Comparison of ENCODE assay signal across 18 mouse cellular contexts in the genomic region with DNA sequence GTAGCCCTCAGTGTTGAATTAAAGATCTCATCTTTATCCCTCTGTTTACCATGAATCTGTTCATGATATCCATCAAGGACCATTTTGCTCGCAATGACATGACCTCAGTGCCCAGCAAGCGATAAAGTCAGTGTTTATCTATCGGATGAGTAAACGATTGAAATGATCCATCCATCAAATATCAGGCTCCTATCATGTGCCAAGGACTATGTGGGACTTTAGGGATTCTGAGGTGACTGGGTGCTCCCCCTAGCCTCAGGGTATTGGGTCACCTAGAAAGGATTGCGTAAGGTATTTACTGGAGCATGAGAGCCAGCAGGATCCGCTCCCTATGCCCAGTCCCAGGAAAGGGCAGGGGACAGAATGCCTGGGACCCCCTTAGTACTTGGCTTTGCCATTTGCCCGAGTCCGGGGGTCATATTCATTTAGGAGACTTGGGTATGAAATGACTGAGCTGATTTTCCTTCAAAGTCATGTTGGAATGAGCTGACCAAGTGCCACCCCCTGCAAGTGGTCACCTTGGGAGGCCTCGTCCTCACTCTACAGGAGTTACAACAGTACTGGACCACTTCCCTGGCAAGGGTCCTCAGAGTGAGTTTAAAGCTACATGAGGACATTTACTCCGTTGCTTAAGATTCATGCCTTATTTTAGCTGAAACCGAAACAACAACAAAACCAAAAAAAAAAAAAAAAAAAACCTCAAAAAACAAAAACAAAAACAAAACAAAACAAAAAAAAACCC. TPM values are rescaled to one million over a fixed set of nuclear protein-coding genes. Genes with fewer than 3 reads are reported as not detected.
DNase-seq lines count a peak whose midpoint lies in the region; ATAC-seq and TF ChIP-seq lines count a peak whose summit lies in the region.
"Had no signal": no experiment of that assay in that cellular context is flagged by ENCODE, and none has a peak within 500 bp of the region (broad histone marks: within the 10 kb centered on the region; RNA-seq: fewer than 3 reads in every experiment).

No protein-coding gene starts in this region.

- peak overlapping the region; percentile 19; the same call in 1 of the 2 replicates for H3K9ac ChIP-seq in liver, adult 2 months (ENCODE audit: low read depth, low read length)
- H3K9ac ChIP-seq in liver, embryonic 12.5 days = no peak overlapping the region
- H3K9ac ChIP-seq: embryonic facial prominence, embryonic 13.5 days; forebrain, embryonic 12.5 days; hindbrain, embryonic 13.5 days had no signal

- TF ChIP-seq CTCF in liver, adult 2 months (IDR thresholded peaks at IDR 0.05; ENCODE audit: low read depth, low read length) = no peak

- no peaks in the 10 kb centered on the region for H3K27me3 ChIP-seq in liver, adult 2 months (ENCODE audit: control insufficient read depth, insufficient read depth, low read length)
- H3K27me3 ChIP-seq in liver, embryonic 12.5 days (replicated peaks) = no peaks in the 10 kb centered on the region
- H3K27me3 ChIP-seq: embryonic facial prominence, embryonic 13.5 days; forebrain, embryonic 12.5 days; hindbrain, embryonic 13.5 days had no signal

- no peaks in the 10 kb centered on the region for H3K9me3 ChIP-seq in liver, embryonic 12.5 days (replicated peaks)
- H3K9me3 ChIP-seq: embryonic facial prominence, embryonic 13.5 days; forebrain, embryonic 12.5 days; heart, embryonic 10.5 days; hindbrain, embryonic 13.5 days had no signal

- WGBS in liver, adult 2 months = 34% methylated on average over 11 of the region's 11 CpGs
- 67% methylated on average over 11 of the region's 11 CpGs for WGBS in liver, embryonic 12.5 days (ENCODE audit: insufficient replicate concordance)

- H3K4me3 ChIP-seq in liver, adult 2 months (ENCODE audit: insufficient read depth, low read depth, low read length) = no peak overlapping the region
- no peak overlapping the region for H3K4me3 ChIP-seq in liver, embryonic 12.5 days
- H3K4me3 ChIP-seq: embryonic facial prominence, embryonic 13.5 days; forebrain, embryonic 12.5 days; heart, embryonic 10.5 days; hindbrain, embryonic 13.5 days had no signal

- no peaks in the 10 kb centered on the region for H3K79me2 ChIP-seq in liver, adult 2 months (ENCODE audit: control insufficient read depth, insufficient read depth, low read length)

- H3K27ac ChIP-seq in liver, adult 2 months (replicated peaks; ENCODE audit: insufficient read depth, low read depth, low read length) = peak overlapping the region; percentile 88
- no peak overlapping the region for H3K27ac ChIP-seq in liver, embryonic 12.5 days
- H3K27ac ChIP-seq: embryonic facial prominence, embryonic 13.5 days; forebrain, embryonic 12.5 days; heart, embryonic 10.5 days; hindbrain, embryonic 13.5 days had no signal

- H3K4me1 ChIP-seq in liver, adult 2 months (ENCODE audit: control insufficient read depth, insufficient read depth, low read length) = peaks cover 7% of the 10 kb centered on the region
- no peaks in the 10 kb centered on the region for H3K4me1 ChIP-seq in liver, embryonic 12.5 days
- H3K4me1 ChIP-seq: embryonic facial prominence, embryonic 13.5 days; heart, embryonic 10.5 days had no signal

- H3K36me3 ChIP-seq in liver, adult 2 months (ENCODE audit: control insufficient read depth, insufficient read depth, low read length) = no peaks in the 10 kb centered on the region
- no peaks in the 10 kb centered on the region for H3K36me3 ChIP-seq in liver, embryonic 12.5 days
- H3K36me3 ChIP-seq: embryonic facial prominence, embryonic 13.5 days; heart, embryonic 10.5 days; hindbrain, embryonic 13.5 days had no signal

- TF ChIP-seq POLR2A in liver, adult 2 months (IDR thresholded peaks at IDR 0.05; ENCODE audit: extremely low read depth, insufficient read depth, low read length) = no peak

- peak; percentile 11 for DNase-seq in cerebellum, adult 9-10 months
- no peak for DNase-seq in cerebellum, adult 18-20 months
- DNase-seq in gastrocnemius, postnatal 14 days = peak; percentile 18
- no peak for DNase-seq in gastrocnemius, postnatal 4 days (ENCODE audit: low spot score in 2 of 2)
- DNase-seq in liver, adult 2 months (ENCODE audit: extremely low read depth, low read depth, low spot score) = peak; percentile 100
- DNase-seq in skeletal muscle tissue, adult 2 months (ENCODE audit: low read depth, low spot score) = peak; percentile 14
- DNase-seq: cerebellum, adult 8-10 months; kidney, adult 2 months had no signal

- no peak overlapping the region for H3K4me2 ChIP-seq in liver, embryonic 12.5 days
- H3K4me2 ChIP-seq: embryonic facial prominence, embryonic 13.5 days; forebrain, embryonic 12.5 days; hindbrain, embryonic 13.5 days had no signal

- no peak for ATAC-seq in liver, embryonic 12.5 days
- ATAC-seq in monocyte, adult 5-6 weeks (replicated peaks; ENCODE audit: insufficient number of reproducible peaks, low FRiP score, low TSS enrichment, poor library complexity, severe bottlenecking) = no peak
- ATAC-seq: intestine, embryonic 16.5 days had no signal

- intact Hi-C loops in gastrocnemius, postnatal 14 days (cut with DNase I; ENCODE audit: low total_unique reads) = no loop called here

RNA-seq across cellular contexts. Expression of gene Rfx4, which starts 55.5 kb away (rescaled TPM):
- total RNA-seq in gastrocnemius, postnatal 14 days (2021) = under 1 TPM in 1 of 2 experiments, not detected in 1; 0.06 TPM
- under 1 TPM; 0.20 to 0.23 TPM for total RNA-seq in gastrocnemius, postnatal 4 days (2021)
- total RNA-seq in liver, adult 2 months (2014; rRNA removed) = 0.81 and 1.8 TPM in 2 replicates
- polyA plus RNA-seq in liver, adult 2 months (2012; rRNA removed) = 5.1 and 6.1 TPM in 2 replicates
- not detected in 2 replicates for polyA plus RNA-seq in liver, embryonic 12.5 days (2016; fragmentation: Nextera tagmentation; extraction: Ambion mirVana)
- not detected in 3 replicates for total RNA-seq in monocyte, adult 5-6 weeks (2017)
- total RNA-seq: gastrocnemius, adult 8-10 months; hematopoietic stem cell, adult 5-6 weeks had no signal
- polyA plus RNA-seq: heart, embryonic 14.5 days; intestine, embryonic 16.5 days had no signal

Comparison
In these comparisons a context has a peak if more than half of its experiments do, and no peak if none do; other contexts are left out.
1. DNase-seq: peak in cerebellum, adult 9-10 months (single experiment), gastrocnemius, postnatal 14 days (single experiment), liver, adult 2 months (single experiment) and skeletal muscle tissue, adult 2 months (single experiment); none in cerebellum, adult 18-20 months (0 of 2) and gastrocnemius, postnatal 4 days (0 of 2).